Mouse (Mus musculus) adrenal gland, adult 8-10 months (tissue): ENCODE results near the gene Necab2. TPM values are rescaled to one million over a fixed set of nuclear protein-coding genes. Genes with fewer than 3 reads are reported as not detected.

Experiments used
- DNase-seq: peaks from one replicate; pipeline ENCODE4 v3.0.0; 2022
- total RNA-seq, 4 experiments: library from RNA; stranded (reverse); gene quantifications; 2 replicates each; pipeline ENCODE4 v1.2.4; 2022

Necab2 gene
- total RNA-seq, 4 experiments from 2014 or later = 9.9 to 13.7 (median 11.9) TPM

- DNase-seq = no peak
Observed at GRCm38 (mm10) chr8:119456045-119456444, 9.5 kb downstream of the Necab2 start.

DNA sequence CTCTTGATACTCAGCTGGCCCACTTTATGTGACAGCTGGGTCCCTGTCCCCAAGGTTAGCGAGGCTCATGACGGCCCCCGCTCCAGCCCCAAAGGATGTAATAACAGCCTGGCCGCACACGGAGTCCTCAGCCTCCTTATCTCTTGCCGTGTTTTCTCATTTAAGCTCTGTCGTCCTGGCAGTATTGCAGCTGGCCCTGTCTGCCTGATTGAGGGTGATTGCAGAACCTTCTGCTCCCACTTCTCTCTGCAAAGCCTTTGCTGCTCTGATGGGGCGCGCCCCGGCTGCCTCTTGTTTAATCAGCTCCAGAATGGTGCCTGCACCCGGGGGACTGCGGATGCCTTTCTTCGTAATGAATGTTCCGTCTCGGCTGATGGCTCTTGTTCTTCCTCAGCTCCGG lies 13.2 kb downstream of the Necab2 start:
- no peak for DNase-seq

DNA sequence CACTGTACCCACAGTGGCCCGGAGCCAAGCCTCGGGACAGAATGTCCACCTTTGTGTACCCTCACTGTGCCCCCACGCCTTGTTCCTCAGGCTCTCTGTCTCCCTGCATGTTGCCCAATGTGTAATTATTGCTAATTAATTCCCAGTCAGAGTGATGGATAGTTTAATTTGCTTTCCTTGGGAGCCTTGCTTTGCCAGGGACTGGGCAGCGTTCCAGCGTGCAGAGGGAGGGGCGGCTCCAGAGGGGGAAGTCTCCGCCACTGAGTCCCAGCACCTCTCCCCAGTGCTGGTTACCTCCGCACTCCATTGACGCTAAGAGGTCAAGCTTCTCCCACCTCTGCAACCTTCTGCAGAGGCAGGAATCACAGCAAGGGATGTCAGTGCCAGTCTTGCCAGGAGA lies 14.8 kb downstream of the Necab2 start:
- DNase-seq = no peak

DNA sequence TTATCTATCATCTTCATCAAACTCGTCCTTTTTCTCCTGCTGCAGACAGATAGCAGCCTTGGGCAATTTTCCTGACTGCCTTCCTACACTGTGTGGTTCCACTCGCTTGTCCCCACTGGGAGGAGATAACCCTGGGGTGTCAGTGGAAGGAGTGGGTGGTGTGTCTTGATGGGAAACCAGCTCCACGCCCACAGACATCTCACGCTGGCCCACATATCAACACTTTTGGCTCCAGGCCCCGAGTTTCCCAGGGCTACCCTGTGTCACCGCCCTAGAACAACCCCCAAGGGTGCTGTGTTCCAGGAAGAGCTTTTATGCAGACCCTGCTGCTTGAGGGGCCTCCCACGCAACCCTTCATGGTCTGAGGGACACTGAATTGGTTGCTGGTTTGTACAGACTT lies 17.2 kb downstream of the Necab2 start:
- no peak for DNase-seq

DNA sequence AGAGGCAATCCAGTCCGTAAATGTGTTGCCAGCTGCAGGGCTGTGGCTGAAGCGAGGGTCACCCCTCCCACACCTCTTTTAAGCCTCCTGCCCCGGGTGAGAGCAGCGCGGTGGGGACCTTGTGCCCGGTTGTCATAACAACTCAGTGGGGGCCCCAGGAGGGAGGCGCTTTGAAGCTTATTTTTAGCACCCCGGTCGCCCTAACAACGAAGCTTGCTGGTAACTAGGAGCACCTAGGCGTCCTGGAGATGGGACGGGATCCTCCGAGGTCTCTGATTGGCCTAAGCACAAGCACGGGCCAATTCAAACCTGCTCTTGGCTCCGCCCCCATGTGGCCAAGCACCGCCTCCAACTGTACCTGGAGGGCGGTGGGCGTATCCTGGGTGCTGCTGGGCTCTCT lies 19.6 kb downstream of the Necab2 start:
- DNase-seq = no peak

GRCm38 (mm10) chr8:119466794-119467193 lies 20.3 kb downstream of the Necab2 start:
- no peak for DNase-seq

GRCm38 (mm10) chr8:119468091-119468490 lies 21.6 kb downstream of the Necab2 start:
- no peak for DNase-seq

GRCm38 (mm10) chr8:119478684-119479083 lies 32.2 kb downstream of the Necab2 start:
- no peak for DNase-seq

- DNase-seq = no peak
Observed at GRCm38 (mm10) chr8:119484145-119484896, 37.8 kb downstream of the Necab2 start.

DNA sequence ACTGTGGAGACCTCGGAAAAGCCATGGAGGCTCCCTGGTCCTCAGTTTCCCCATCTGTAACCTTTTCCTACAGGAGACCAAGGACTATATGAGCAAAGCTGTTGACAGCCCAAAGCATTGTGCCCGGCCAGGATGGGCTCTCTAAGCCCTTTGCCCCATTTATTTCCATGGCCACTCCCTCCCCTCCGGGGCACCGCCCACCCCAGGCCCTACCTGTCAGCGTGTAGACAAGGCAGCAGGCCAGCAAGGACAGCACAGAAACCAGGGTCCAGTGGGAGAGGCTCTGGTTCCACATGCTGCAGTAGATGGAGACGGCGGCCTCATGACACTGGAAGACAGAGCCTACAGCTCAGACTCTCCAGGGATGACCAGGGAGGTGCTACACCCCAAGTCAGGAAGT lies 40.6 kb downstream of the Necab2 start:
- DNase-seq = no peak

DNA sequence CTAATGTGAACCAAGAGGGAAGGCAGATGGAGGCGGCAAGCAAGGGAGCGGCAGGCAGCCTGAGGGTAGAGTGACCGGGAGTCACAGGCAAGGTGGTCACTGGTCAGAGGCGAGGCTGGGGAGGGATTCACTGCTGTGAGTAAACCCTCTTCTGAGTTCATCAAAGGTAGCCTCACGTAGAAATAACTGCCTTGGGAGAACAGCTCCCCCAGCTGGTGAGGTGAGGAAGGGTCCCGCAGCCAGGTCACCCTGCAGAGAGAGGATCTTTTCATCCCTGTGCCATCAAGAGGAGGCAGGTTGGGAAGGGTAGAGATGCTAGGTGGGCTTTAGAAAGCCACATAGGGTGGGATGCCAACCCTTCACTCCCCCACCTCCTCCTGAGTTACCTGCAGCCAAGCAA lies 50.3 kb downstream of the Necab2 start:
- DNase-seq = peak; percentile 34

GRCm38 (mm10) chr8:119499836-119500235 lies 53.3 kb downstream of the Necab2 start:
- DNase-seq = no peak

GRCm38 (mm10) chr8:119501598-119501997 lies 55.1 kb downstream of the Necab2 start, which contains the start of gene Slc38a8:
Gene Slc38a8, minus strand, starts transcription at chr8:119501698.
- no peak for DNase-seq

DNA sequence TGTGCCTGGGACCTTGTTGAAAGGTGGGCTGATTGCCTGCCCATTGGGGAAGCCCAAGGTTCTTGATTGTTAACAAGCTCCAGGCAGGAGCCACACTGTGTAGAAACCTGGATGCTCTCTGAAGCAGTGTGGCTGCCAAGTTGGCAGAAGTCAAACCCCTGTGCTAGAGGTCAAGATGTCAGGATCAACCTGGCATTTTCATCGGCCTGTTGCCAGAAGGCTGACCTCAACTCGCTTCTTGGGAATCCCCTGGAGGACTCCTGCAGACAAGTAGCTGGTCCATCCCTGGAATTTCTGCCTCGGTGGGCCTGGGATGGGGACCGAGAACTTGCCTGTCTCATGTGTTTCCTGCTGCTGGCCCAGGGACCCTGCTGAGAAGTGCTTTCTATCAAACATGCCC lies 55.6 kb downstream of the Necab2 start:
- no peak for DNase-seq

- DNase-seq = no peak
Observed at GRCm38 (mm10) chr8:119503191-119503767, 56.8 kb downstream of the Necab2 start.

DNA sequence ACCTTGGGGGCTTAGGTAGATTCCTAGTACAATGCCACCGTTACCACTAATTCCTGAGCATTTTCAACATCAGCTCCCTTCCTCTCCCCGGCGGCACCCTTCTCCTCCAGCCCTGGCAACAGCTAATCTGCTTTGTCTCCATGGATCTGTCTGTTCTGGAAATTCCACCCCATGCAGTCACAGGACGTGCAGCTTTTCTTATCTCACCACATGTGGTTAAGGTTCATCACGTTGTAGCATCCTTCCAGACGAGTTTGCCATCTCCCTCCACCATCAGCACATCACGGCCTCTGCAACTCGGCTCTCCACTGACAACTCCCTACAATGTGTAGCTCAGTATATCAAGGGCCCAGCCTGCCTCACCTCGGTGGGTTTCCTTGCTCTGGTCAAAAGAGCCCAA lies 59.0 kb downstream of the Necab2 start:
- no peak for DNase-seq

DNA sequence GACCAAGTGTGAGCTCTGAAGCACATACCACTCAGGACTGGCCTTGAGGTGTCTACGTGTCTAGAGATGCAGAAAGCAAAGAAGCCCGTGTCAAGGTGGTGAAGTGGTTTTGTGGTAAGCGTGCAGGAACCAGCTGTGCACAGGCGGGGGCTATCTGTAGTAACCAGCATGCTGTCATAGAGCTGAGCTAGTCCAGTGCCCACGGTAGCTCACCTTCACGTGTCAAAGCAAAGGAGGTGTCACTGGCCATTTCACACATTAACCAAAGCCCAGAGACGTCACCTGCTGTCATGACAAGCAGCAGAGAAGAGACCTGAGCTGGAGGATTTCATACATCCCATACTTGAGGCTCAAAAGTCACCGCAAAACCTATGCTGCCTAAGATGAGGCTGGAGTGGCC lies 59.6 kb downstream of the Necab2 start:
- DNase-seq = no peak

DNA sequence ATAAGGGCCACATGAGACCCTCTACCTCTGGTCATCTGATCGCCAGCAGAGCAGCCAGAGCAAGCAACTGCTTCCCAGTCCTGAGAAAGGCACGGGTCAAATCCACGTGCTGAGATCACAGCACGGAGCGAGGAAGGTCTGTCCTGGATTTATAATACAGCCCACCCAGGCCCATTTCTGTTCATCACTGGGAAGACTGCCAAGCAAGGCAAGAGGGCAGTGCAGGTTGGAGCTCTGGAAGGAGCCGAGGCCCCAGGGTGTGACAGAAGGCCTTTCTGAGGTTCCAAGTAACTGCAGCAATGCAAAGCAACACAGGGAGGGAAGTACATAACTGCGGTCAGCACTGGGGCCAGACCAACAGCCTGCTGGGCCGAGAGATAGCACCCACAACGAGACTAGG lies 64.0 kb downstream of the Necab2 start:
- no peak for DNase-seq

- DNase-seq = no peak
Observed at GRCm38 (mm10) chr8:119511722-119512121, 65.2 kb downstream of the Necab2 start.

GRCm38 (mm10) chr8:119513405-119513804 lies 66.9 kb downstream of the Necab2 start:
- DNase-seq = no peak

- DNase-seq = no peak
Observed at GRCm38 (mm10) chr8:119514940-119515339, 68.4 kb downstream of the Necab2 start.

DNA sequence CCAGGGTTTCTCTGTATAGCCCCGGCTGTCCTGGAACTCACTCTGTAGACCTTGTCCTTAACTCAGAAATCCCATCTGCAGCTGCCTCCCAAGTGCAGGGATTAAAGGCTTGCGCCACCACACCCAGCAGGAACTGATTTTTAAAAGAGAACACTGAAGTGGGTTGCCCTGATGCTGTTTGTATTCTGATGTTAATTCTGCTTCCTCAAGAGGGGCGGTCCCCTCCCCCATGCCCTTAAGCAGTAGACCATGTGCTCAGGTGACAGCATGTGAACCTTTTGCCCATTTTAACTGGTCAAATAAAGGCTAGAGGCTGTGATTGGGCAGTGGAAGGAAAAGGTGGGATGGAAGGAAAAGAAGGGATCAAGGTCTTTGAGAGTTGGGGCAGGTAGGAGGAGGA lies 69.2 kb downstream of the Necab2 start:
- no peak for DNase-seq

- no peak for DNase-seq
Observed at GRCm38 (mm10) chr8:119516674-119517073, 70.2 kb downstream of the Necab2 start.

DNA sequence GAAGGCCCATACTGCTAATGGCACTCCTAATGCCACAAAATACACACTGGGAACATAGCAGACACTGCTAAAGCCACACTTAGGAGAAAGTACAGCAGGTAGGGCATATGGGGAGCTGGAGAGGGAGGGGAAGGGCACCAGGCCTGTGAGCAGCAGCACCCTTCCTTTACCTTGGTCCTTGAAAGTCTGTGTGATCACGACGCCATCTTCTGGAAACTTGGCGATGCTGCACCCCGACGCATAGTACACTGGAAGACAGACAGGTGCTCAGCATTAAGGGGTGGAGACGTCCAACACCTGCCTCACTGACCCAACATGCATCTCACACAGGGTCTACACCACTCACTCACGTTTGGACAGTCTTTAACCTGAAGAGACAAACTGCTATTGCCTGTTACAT lies 73.6 kb downstream of the Necab2 start:
- no peak for DNase-seq
